Mouse (Mus musculus): ENCODE data around the gene Vasp.

GRCm38 (mm10) chr7:19300501-19301421 is 29.1 kb upstream of the Vasp start:
- peak; percentile 98 for TF ChIP-seq CTCF (IDR thresholded peaks at IDR 0.05; ENCODE audit: insufficient read depth, low read length)
- TF ChIP-seq POLR2A (IDR thresholded peaks at IDR 0.05; ENCODE audit: borderline replicate concordance, extremely low read depth, low read depth, low read length), result no peak
